Mouse (Mus musculus) testis, postnatal 10 days (tissue): Measurements from ENCODE around the gene Klf11.
"Not testable (repeated sequence)": the region's sequence is repeated elsewhere in the genome, so short reads cannot be mapped to it uniquely, and the experiment has no call there.

ENCODE experiments used
- DNase-seq: peaks from one replicate; pipeline ENCODE4 v3.0.0; 2021; ENCODE audit warnings: low spot score

Gene Klf11

GRCm38 (mm10) chr12:24654065-24654862 lies 3.2 kb downstream of the Klf11 start:
- no peak for DNase-seq

DNA sequence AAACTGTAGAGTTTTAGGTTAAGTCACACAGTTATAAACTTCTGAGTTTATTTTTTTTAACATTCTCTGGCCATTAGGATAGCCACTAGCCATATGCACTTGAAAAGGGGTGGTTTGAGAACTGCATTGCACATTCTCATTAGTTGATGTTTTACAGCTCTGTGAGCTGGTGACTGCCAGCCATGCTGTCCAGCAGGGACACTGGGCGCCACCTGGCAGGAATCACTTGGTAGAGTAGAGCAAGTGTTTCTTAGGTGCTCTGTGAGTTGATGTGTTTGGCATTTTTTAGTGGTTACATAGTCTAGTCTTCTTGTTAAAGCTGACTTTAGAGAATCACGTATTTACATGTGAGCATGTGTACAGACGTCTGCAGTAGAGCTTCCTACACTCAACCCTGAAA lies 5.4 kb downstream of the Klf11 start:
- DNase-seq: no peak

DNA sequence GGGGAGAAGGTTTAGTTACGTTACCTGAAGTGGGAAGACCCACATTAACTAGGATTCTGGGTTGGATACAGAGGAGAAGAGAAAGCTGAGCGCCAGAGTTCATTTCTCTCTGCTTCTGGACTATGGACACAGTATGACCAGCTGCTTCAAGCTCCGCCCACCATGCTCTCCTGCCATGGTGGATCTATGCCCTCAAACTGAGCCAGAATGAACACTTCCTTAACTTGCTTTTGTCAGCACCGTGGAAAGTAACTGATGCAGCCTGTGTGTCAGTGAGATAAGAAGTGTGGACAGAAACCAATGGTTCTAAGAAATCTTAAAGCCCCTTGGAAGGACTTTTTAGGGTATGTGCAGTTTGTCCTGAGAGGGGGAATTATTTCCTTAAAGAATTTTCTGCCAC lies 7.9 kb downstream of the Klf11 start:
- no peak for DNase-seq

DNA sequence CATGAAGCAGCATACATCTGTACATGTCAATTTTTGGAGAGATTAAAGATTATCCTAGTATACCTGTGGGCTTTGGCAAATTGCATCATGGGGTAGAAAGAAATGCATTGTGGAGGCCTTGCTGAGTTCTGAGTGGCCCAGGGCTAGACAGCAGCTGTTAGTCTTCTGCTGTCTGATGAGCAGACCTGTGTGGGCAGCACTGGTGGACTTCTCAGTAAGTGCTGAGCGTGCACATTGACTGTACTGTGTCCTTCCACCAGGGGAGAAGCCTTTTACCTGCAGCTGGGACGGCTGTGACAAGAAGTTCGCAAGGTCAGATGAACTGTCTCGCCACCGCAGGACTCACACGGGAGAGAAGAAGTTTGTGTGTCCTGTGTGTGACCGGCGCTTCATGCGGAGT lies 8.8 kb downstream of the Klf11 start:
- DNase-seq: no peak

DNA sequence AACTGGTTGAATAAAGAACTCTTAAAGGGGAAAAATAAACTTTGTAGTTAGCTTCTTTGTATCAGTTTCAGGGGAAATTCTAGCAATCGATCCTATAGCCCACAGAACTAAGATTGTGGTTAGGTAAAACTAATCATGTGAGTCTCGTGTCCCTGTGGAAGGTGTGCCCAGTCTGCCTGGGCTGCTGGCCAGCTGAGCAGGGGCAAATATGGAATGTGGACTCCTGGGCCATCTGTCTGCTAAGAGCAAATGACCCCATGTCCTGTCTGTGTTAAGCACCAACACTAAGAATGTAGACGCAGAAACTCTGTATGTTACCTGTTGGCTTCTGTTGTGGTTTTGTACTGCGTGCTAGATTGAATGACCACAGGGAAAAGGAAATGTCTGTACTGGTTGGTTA lies 10.0 kb downstream of the Klf11 start:
- DNase-seq: no peak

DNA sequence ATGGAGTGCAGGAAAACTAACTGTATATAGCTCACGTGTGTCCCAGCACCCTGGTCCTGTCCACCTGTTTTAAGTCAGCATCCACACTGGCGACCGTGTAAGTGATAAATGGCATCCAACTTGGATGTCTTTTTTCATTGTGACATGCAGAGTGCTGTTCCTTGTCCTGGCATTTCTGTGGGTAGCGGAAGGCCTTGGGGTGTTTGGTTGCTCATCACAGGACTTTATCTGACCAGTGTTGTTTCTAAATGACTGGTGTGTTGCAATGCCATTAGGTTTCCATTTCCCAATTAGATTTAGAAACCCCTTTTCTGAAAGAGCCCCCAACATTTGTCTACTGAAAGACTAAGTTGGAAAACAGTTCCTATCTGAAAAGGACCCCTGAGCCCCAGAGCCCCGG lies 11.1 kb downstream of the Klf11 start:
- no peak for DNase-seq

GRCm38 (mm10) chr12:24680096-24680491 lies 29.0 kb downstream of the Klf11 start:
- peak; percentile 56 for DNase-seq

DNA sequence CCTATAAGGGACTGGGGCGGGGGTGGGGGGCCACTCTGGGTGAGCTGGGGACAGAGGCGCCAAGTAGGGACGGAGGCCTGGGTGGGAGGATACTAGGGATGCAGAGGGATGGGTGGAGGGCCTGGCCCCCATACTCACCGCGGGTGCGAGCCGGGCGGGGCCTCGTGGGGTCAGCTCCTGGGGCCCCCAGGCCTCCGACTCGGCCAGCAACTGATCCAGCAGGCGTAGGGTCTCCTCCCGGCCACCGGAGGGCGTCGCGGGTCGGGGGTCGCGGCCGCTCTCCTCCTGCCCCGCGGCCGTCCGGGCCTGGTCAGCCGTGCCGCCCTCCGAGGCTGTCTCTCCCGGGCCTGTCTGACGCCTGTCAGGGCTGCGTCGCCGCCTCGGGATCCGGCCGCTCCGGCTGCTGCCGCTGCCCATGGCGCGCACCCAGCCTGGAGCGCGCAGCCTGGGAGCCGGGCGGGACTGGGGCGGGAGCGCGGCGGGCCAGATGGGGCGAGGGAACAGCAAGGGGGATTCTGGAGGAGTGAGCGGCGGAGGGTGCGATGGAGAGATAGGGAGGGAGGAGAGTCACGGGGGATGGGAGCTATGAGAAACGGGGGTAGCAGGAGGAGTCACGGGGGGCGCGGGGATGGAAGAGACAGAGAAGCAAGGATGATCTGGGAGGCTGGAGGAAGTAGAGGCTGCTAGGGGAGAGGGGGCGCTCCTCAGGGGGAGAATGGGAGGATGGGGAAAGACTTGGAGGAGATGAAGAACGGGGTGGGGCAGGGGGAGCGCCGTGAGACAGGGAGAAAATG lies 29.6 kb downstream of the Klf11 start:
- peak; percentile 62 for DNase-seq

DNA sequence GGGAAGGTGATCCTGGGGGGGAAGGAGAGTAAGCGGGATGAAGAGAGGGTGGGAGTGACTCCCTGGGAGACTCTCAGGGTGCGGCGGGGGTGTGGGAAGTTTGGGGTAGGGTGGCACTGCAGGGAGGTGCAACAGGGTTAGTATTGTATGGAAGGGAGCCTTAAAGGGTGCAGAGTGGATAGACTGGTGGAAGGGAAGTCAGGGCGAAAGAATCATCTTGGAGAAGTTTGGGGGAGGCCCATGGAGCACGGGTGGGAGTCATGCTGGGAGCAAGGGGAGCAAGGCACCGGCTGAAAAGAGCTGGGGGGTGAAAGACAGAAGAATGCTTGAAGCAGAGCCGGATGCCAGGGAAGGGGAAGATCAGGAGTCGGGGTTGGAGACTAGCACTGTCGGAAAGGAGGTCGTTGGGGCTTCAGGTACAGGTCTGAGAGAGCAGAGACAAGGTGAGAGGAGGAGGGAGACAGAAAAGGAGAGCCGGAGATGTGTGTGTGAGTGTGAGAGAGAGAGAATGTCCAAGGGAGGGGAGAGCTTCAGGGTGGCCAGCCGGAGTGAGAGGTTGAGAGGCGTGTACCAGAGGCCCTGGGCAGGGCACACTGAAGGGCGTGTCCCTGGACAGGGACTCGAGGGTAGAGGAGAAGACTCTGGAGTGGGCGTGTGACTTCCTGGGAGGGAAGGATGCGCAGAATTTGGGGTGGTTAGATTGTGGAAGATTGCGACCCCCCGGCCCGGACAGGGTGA lies 30.4 kb downstream of the Klf11 start, which contains the start of gene Cys1:
Gene Cys1, minus strand, starts transcription at position 528 of the 738 bp plus-strand sequence.
- DNase-seq: no peak

GRCm38 (mm10) chr12:24682563-24682962 lies 31.5 kb downstream of the Klf11 start:
- DNase-seq: no peak

GRCm38 (mm10) chr12:24683461-24683860 lies 32.4 kb downstream of the Klf11 start:
- DNase-seq: no peak

- DNase-seq: no peak
Measured at GRCm38 (mm10) chr12:24686038-24686695, 35.1 kb downstream of the Klf11 start.

- DNase-seq: no peak
Measured at GRCm38 (mm10) chr12:24686696-24687346, 35.7 kb downstream of the Klf11 start.

DNA sequence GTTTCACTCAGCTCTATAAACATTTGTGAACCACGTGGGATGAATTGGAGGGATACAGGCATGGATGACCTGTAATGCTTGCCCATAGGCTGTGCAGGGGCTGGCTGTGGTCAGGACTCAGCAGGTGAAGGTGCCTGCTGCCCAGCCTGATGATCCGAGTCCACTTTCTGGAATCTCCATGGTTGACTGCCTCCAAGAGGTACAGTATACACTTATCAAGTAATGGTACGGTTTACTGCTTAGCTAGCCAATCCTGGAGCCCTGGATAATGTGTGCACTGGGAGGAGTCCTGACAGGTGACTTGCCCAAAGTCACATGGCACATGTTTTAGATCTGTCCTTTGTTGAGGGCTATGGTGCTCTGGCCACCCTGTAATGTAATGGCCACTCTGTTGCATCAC lies 39.3 kb downstream of the Klf11 start:
- DNase-seq: no peak

DNA sequence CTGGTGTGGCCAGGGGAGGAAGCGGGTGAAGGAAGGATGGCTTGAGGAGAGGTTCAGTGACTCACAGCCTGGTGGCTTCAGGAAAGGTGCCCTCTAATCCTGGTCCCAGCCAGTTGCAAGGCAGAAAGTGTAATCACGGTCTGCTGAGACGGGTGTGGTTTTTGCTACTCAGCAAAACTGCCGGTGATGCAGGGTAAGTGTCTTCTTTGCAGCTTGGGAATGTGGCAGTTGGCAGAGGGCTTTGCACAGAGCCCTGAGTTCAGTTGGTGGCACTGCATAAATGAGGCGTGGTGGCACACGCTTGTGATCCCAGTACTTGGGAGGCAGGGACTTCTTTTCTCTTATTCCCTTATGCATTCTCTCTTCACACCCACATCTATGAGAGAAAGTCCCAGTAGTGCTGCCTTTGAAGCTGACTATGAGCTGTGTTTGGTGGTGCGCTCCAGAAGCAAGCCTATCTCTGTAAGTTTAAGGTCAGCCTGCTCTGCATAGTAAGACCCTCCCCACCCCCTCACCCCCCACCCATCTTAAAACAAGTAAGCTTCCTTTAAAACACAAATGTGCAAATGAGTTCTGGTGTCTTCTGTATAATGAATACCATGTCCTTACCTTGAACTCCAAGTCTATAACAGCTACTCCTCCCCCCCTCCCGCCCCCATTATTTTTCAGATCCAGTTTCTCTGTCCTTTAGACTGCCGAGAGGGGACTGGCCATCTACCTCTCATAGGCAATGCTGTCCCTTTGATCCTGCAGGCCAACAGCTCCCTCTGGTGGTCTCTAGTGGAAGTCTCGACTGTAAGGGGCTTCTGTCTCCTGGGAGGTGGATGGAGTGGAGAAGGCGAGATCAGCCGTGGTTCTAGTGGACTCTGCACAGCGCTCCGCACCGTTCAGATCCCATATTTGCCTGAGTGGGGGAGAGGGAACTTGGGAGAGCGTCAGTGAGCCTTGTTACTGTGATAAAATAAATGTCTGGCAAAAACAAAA lies 45.7 kb downstream of the Klf11 start:
- DNase-seq: peak; percentile 89

DNA sequence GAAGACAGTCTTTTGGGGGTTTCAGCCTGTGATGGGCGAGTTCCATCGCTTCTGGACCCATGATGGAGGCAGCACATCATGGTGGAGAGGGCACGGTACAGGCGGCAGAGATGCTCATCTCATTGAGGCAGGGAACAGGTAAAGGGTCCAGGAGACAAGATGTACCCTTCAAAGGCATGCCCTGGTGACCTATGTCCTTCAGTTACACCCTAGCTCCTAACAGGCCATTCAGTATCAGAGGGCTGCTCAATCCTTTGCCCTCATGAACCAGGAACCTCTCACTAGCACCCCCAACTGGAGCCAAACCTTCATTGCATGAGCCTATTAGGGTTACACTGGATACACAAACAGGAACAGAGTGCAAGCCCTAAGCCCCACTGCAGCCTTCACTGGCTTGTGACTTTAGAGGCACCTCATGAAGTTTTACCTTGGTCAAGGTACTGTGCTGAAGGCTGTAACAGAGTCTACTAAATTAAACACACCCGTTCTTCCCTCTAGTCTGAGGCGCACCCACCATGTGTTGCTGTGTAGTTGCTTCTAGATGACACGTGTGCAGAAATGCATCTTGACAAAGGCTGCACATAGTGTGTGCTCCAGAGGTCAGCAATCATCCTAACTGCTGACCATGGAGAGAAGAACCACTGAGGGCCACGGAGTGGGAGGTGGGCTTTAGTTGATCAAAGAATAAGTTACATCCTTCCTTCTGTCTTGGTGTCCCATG lies 46.6 kb downstream of the Klf11 start:
- DNase-seq: no peak

DNA sequence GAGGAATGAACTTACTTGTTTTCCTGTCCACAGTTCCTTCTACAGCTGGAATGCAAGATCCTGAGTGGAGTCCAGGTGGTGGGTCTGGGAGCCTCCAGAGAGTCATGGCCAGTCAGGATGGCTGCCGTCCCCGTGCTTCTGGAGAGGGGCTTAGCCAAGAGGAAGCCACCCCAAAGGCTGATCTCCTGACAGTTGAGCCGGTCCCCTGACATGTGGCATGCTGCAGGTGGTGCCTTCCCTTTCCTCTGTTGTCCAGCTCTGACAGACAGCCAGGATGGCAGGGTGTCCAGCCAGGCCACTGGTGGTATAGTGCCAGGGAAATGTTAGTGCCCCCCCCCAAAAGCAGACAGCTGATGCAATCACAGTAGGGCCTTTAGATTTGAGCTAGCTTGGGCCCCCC lies 47.4 kb downstream of the Klf11 start:
- DNase-seq: no peak

DNA sequence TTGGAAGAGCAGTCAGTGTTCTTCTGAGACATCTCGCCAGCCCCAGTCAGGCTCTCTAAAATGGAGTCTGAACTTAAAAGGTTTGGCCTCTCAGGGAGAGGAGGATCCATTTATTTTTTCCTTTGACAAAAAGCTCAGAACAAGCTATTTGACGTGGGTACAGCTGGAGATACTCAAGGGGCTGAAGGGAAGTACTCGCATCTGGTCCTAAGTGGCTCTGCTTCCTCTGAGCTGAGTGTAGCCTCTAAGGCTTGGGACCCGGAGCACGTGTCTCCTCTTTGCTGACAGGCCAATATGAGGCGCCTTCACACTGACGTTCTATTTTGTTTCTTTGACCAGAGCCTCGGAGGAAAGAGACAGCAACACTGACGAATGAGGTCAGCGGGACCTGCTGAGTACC lies 48.5 kb downstream of the Klf11 start:
- DNase-seq: no peak

- DNase-seq: not testable (repeated sequence)
Measured at GRCm38 (mm10) chr12:24701621-24702020, 50.5 kb downstream of the Klf11 start.

GRCm38 (mm10) chr12:24703013-24703412 lies 51.9 kb downstream of the Klf11 start:
- DNase-seq: no peak
